In the genomic region with DNA sequence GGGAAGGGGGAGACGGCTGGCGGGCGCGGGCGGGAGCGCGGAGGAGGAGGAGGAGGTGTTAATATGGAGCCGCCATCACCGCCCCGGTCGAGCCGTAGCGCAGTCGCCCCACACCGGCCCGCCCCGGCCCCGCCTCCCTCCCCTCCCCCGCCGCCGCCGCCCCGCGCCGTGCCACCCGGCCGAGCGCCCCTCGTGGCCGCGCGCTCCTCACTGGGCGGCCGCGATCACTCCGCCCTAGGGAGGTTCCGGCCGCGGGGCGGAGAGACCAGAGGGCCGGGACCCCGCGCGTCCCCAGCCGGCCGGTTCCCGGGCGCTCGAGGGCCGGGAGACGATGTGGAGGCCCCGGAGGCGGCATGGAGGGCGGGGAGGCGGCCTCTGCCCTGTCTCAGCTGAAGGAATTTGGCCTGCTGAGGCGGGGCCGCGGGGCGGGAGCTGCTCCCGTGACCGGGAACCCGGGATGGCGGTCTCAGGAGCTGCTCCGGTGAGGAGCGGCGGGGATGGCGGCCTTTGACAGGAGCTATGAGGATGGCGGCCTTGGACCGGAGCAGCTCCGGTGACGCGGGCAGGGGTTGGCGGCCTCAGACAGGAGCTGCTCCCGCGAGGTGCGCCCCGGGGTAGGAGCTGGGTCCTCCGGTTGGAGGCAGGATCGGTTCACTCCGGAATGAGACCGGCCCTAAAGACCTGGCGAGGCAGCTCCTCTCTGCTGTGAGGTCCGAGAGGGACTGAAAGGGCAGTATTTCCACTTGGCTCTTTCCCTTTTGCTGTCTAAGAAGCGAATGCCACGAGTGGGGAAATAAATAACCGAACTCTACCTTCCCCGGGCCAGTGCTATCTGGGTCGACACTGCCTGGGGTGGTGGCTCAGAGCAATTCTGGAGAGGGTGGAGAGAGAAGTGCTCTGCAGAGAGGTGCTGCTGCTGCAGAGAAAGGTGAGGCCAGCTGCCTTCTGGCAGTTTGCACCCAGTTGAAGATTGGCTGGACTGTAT, we compare ENCODE assay signal across 7 mouse cellular contexts. TPM values are rescaled to one million over a fixed set of nuclear protein-coding genes. Genes with fewer than 3 reads are reported as not detected.
A peak's percentile ranks its signal among the peaks of the same experiment; 100 is the strongest.
DNase-seq lines count a peak whose midpoint lies in the region; ATAC-seq and TF ChIP-seq lines count a peak whose summit lies in the region.

A gene (minus strand): TSS at position 137 of the 985 bp plus-strand sequence.

- peaks cover 4% of the 10 kb centered on the region; the same call in 1 of the 2 replicates for H3K36me3 ChIP-seq in intestine, postnatal 0 days (ENCODE audit: control insufficient read depth, insufficient read depth)
- H3K36me3 ChIP-seq in midbrain, embryonic 12.5 days, result no peaks in the 10 kb centered on the region
- peaks cover 3% of the 10 kb centered on the region; the same call in 1 of the 2 replicates for H3K36me3 ChIP-seq in small intestine, adult 2 months (ENCODE audit: control insufficient read depth, insufficient read depth, low read length)

- DNase-seq in adrenal gland, adult 8-10 months, result peak; percentile 72
- peak; percentile 85 for DNase-seq in embryo, embryonic 9.5 days (ENCODE audit: extremely low spot score)
- DNase-seq in gonadal fat pad, adult 2 months (ENCODE audit: low read depth), result no peak
- peak; percentile 87 for DNase-seq in left cerebral cortex, postnatal 4 days

- no peaks in the 10 kb centered on the region for H3K9me3 ChIP-seq in intestine, postnatal 0 days (ENCODE audit: control insufficient read depth)
- no peaks in the 10 kb centered on the region for H3K9me3 ChIP-seq in midbrain, embryonic 12.5 days

- intact Hi-C loops in left cerebral cortex, postnatal 4 days (cut with DNase I), result no loop called here

- peak within 1 kb of the TSS; percentile 71 for H3K9ac ChIP-seq in intestine, postnatal 0 days (ENCODE audit: low read depth, low read length)
- peak within 1 kb of the TSS; percentile 94 for H3K9ac ChIP-seq in midbrain, embryonic 12.5 days (replicated peaks)

- TF ChIP-seq POLR2A in small intestine, adult 2 months (IDR thresholded peaks at IDR 0.05; ENCODE audit: low read depth, low read length), result peak; percentile 67

- H3K4me3 ChIP-seq in intestine, postnatal 0 days (ENCODE audit: low read depth, low read length), result peak within 1 kb of the TSS; percentile 58
- H3K4me3 ChIP-seq in midbrain, embryonic 12.5 days, result peak within 1 kb of the TSS; percentile 84
- peak within 1 kb of the TSS; percentile 95 for H3K4me3 ChIP-seq in small intestine, adult 2 months (ENCODE audit: low read depth, low read length)

- peak; percentile 83 for ATAC-seq in intestine, postnatal 0 days
- peak; percentile 87 for ATAC-seq in midbrain, embryonic 12.5 days (ENCODE audit: low FRiP score, low read depth)

- H3K27me3 ChIP-seq in intestine, postnatal 0 days (replicated peaks; ENCODE audit: control insufficient read depth, insufficient read depth, low read length), result no peaks in the 10 kb centered on the region
- H3K27me3 ChIP-seq in midbrain, embryonic 12.5 days, result no peaks in the 10 kb centered on the region
- H3K27me3 ChIP-seq in small intestine, adult 2 months (ENCODE audit: control insufficient read depth, insufficient read depth, low read length), result no peaks in the 10 kb centered on the region

- peak; percentile 58 for TF ChIP-seq CTCF in intestine, postnatal 0 days (IDR thresholded peaks at IDR 0.05; ENCODE audit: low read depth)
- peak; percentile 25; the same call in 1 of the 2 replicates for TF ChIP-seq CTCF in small intestine, adult 2 months (IDR thresholded peaks at IDR 0.05; ENCODE audit: extremely low read depth, insufficient read length, insufficient replicate concordance, low read depth, low read length)

- peak within 1 kb of the TSS; percentile 93 for H3K4me2 ChIP-seq in intestine, postnatal 0 days (replicated peaks; ENCODE audit: low read depth)
- peak within 1 kb of the TSS; percentile 98 for H3K4me2 ChIP-seq in midbrain, embryonic 12.5 days (replicated peaks)

- WGBS in intestine, postnatal 0 days, result under 1% methylated on average over 63 of the region's 88 CpGs
- WGBS in midbrain, embryonic 12.5 days, result 0% methylated on average over 63 of the region's 88 CpGs
- under 1% methylated on average over 66 of the region's 88 CpGs for WGBS in small intestine, adult 2 months

- no peaks in the 10 kb centered on the region for H3K4me1 ChIP-seq in intestine, postnatal 0 days (replicated peaks; ENCODE audit: control insufficient read depth, insufficient read depth, low read length)
- H3K4me1 ChIP-seq in midbrain, embryonic 12.5 days, result peaks cover 15% of the 10 kb centered on the region
- no peaks in the 10 kb centered on the region for H3K4me1 ChIP-seq in small intestine, adult 2 months (ENCODE audit: control insufficient read depth, insufficient read depth, insufficient read length, low read length)

- peak within 1 kb of the TSS; percentile 93 for H3K27ac ChIP-seq in intestine, postnatal 0 days (ENCODE audit: low read depth, low read length)
- peak within 1 kb of the TSS; percentile 98 for H3K27ac ChIP-seq in midbrain, embryonic 12.5 days (replicated peaks)
- H3K27ac ChIP-seq in small intestine, adult 2 months (ENCODE audit: insufficient read depth, low read depth, low read length), result peak within 1 kb of the TSS; percentile 89

RNA-seq across cellular contexts. Expression of the gene that starts here (rescaled TPM):
- 10 to 100 TPM; 22.5 to 35.7 (median 28.8) TPM for total RNA-seq in adrenal gland, adult 8-10 months (2022)
- polyA plus RNA-seq in gonadal fat pad, adult 2 months (2012; rRNA removed), result 34.3 and 37.5 TPM in 2 replicates
- 16.8 and 17.9 TPM in 2 replicates for polyA plus RNA-seq in intestine, postnatal 0 days (2015; fragmentation: Nextera tagmentation; extraction: Ambion mirVana)
- total RNA-seq in left cerebral cortex, postnatal 4 days (2021), result 10 to 100 TPM; 58.1 to 69.2 TPM
- 21.3 and 26.1 TPM in 2 replicates for polyA plus RNA-seq in midbrain, embryonic 12.5 days (2016; fragmentation: Nextera tagmentation; extraction: Ambion mirVana)
- polyA plus RNA-seq in small intestine, adult 2 months (2012; rRNA removed), result 19.9 and 38.0 TPM in 2 replicates
